Mouse (Mus musculus): ENCODE results near the gene Emc7.

- TF ChIP-seq MAX (IDR thresholded peaks at IDR 0.05) (no peak), CTCF (IDR thresholded peaks at IDR 0.05; ENCODE audit: control insufficient read depth, insufficient read depth, insufficient read length) (no peak)
Measured at GRCm38 (mm10) chr2:112433359-112433758, 21.4 kb upstream of the Emc7 start.
